Mouse (Mus musculus) megakaryocyte, embryonic 14.5 days (primary cell): ENCODE measurements around the gene Bloc1s3.

ENCODE experiments used
- FLI1 ChIP-seq: IDR thresholded peaks from 2 replicates; pipeline ENCODE4 v1.6.1; 2012; ENCODE audit warnings: low read length, inconsistent platforms, mixed read lengths
- GATA1 ChIP-seq: IDR thresholded peaks from 3 replicates; pipeline ENCODE4 v1.6.1; 2012; ENCODE audit warnings: mixed read lengths, low read length, inconsistent platforms, borderline replicate concordance

GRCm38 (mm10) chr7:19458072-19458486 is 50.1 kb downstream of the Bloc1s3 start:
- no peak for TF ChIP-seq GATA1
- no peak for TF ChIP-seq FLI1
